Mouse (Mus musculus) testis, postnatal 14 days (tissue): ENCODE measurements at regions not wholly inside any gene's neighbourhood (a gene's known extent, or its start where the extent isn't known, plus 50 kb on each side); places are given as distances from the start of the nearest gene placed in this dataset.

Source experiments
- DNase-seq: peaks from one replicate; pipeline ENCODE4 v3.0.0; 2021; ENCODE audit warnings: low spot score

DNA sequence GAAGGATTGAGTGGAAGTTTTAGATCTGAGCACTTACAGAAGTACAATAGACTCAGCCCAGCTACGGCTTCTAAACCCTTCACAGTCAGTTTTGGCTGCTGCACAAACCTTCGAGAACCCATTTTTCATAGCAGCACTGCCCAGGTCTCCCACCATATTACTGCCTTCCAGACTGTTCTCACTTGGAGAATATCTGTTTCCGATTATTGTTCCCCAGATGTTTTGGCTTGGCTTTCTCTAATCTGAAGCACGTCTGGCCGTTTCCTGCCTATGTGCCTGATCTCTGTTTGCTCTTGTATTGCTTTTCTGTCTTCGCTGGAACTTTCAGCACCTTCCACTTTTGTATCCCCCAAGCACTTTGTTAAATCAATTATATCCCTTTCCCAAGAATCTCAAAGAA is 368.0 kb downstream of the Mllt3 start:
- DNase-seq, result no peak

DNA sequence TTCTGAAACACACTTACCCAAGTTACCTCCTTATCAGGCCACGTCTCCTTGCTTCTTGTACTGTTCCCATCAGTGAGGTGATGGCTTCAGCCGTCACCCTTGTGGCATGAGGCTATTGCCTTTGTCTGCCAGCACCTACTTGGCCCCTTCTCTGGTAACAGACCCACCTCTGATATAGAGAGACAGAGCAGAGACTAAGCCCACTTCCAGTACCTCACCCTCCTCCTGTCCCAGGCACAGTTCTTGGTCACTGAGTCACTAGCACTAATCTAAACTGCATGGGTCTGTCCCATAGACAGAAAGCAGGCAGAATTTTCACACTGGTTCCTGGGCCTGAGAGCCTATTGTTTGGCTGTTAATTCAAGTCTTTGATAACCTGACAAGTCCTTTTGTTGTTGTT is 370.3 kb downstream of the Mllt3 start:
- DNase-seq, result no peak

DNA sequence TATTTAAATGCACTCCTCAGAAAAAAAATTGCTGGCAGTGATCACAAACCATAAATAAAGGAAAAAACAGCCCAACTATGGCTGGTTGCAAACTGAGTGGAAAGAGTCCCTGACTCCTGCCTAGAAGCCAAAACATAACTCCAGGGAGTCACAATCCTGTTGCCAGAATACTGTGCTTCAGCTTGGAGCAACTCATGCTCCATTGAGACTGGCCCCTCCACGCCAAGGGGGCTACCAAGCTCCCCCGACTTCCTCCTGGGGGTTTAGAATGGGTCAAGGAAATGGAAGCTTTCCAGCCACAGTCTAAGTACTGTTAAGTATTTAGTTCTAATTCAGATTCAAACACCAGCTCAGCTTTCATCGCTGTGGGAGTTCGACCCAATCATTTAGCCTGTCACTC is 374.8 kb downstream of the Mllt3 start:
- DNase-seq, result no peak

DNA sequence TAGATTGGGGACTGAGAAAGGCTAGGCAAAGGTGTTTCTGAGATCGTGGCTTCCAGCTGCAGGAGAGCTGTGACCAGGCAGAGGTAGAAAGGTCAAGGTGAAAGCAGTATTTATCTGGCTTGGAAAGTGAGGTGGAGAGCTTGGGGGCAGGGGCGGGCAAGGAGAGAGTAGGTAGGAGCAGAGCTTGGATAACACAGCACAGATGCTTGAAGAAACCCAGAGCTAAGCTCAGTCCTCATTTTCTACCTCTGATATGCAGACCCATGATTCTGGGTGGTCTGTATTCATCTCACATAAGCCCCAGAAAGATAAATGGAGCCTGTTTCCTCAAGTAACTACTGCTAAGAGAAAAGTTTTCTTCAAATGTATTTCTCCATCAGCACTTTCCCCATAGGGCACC is 375.3 kb downstream of the Mllt3 start:
- DNase-seq, result no peak

DNA sequence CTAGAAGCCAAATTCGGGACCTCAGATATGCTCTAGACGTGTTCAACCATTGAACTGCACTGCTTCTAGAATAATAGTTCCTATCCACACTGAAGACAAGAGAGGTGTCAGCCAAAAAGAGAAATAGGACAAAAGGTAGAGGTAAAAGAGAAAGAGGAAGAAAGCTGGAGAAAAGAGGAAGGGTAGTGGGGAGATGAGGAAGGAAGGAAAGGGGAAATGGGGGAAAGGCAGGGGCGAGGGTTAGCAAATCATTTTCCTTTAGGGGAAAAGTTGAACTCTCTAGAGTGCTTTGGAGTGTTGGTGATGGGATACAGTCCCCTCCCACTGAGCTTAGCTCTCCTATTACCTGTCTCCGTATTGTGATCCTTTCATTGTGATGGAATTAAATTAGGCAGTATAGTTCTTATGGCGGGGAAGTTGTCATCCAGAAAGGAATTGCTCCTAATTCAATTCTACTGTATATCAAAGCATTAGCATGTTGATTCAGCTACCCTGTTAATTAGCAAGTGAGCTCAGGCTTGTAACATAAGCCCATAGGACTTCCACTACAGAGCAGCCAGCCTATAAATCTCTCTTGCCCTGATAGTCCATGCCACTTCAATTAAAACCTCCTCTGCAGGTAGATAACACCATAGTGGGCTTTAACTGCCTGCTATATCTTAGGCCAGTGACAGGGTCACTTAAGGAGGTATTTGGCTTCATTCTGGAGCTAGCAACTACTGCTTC is 379.6 kb downstream of the Mllt3 start:
- DNase-seq, result no peak

DNA sequence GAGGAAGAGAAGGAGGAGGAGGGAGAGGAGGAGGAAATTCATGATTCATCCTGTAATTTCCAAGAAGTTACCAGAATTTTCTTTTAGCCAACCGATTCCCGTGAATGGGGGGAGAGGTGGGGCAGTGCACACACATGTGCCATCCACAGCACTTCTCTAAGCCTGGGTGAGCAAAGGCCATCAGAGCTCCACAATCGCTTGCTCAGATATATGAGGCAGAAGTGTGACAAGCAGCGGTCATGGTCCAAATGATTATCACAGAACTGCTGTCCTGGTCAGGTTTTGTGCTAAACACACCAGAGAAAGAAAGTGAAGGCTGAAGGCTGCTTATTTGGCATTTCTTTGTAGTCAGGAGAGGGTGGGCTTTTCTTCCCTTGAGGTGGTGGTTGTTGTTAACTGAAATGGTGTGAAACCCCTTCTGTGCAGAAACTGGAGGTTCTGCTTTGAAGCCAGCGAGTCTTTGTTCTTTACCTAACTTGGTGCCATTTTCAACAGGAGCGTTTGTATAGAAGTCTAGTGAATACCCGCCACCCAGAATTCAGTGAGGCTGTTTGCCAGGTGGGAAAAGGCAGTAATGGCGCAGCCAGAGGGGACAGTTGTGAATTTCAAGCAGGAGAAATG is 380.7 kb downstream of the Mllt3 start:
- DNase-seq, result no peak

DNA sequence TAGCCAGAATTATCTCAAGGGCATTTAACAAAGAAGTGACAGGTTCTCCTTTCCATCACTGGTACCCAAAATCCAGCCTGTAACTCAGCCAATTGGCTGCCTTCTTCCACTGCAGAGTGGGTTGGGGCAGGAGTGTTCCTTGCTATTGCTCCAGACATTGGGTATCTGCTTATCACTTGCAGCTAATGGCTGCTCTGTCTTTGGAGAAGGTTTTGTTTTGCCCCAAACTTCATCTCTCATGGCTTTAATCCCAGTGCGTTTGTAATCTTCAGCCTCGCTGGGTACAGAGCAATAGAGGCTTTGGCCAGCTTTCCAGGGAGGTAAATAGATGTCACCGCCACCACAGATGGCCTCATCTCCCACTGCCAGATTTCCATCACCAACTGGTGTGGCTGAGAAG is 381.9 kb downstream of the Mllt3 start:
- DNase-seq, result no peak

DNA sequence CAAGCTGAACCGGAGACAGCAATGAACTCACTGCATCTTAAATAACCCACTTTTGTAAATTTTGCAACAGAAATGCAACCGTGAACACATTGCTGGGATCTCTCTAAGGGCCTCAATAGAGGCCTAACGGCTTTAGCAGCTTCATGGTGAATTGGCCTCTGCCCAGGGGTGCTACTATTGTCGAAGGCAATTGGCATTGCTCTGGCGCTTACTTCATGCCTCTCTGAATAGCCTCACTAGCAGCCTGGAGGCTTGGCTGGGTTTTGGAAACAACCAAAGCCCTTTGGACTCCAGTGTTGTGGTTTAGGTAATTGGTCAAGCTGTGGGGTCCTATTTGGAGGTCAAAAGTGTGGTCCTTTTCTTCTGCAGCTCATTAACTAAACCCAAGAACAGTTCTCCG is 382.3 kb downstream of the Mllt3 start:
- DNase-seq, result no peak

DNA sequence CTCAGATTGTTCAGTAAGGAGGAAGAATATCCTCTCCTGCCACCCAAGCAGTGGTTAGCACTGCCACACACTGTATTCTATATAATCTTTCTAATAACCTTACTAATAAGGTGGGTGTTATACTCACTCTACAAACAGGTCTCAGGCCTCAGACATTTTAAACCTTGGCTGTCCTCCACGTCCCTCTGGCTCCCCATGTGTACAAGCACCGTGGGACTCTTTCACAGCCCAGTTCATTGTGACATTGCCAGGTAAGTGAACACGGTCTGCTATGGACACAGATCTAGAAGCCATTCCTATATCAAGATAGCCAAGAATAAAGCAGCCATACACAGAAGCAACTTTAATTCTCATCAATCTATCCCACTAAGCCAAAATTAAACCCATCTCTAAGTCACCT is 382.8 kb downstream of the Mllt3 start:
- DNase-seq, result no peak

DNA sequence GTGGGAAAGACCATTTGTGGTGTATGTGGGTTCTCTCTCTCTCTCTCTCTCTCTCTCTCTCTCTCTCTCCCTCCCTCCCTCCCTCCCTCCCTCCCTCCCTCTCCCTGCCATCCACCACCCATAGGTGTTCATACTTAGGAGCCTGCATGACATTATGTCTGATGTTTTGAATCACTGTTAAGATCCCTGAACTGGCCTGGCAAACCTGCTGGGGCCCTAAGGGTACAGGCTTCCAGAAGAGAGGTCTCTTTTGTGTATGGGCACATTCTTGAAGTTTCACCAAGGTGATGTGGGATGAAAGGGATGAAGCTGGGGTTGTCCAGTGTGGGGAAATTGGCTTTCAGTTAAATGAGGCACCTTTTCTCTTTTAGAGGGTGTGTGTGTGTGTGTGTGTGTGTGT is 384.2 kb downstream of the Mllt3 start:
- DNase-seq, result no peak

DNA sequence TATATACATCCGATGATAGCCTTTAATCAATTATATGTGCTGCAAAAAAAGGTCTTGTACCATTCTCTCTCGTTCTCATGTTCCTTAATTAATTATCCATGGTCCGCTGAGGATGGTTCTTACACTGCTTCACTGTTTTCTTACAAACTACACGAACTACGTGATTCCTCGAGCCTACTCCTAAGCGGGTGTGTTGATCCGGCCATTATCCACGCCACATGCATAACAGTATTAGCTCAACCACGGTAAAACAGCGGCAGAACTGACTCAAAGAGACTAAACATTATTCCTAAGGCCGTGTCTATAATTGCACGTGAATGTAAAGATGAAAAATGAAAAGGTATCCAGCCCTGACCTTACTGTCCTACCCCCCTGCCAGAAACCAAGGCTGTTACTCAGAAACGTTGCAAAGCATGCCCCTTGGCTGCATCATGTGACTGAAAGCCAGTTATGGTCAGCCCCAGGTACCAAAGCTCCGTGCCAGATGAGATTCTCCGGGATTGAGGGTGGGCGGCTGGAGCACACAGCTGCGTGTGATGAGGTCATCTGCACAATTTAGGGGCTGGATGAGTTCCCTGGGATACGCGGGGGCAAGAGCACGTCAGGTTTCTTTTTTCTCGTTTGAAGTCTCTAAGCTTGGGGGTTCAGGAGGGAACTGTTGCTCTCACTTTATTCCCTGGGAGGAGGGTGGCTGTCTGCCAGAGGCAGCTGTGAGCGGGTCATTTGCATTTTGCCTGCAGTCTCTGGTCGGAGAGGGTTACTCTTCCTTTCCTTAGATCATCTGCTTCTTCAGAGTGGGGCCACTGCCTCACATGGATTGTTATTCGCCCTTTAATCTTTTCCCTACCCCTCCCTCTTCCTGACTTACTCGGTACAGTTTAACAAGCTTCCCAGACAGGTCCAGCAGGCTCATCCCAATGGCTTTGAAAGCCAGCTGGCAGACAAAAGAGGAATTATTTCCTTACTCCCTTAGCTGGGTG is 384.9 kb downstream of the Mllt3 start:
- peak; percentile 8 for DNase-seq

DNA sequence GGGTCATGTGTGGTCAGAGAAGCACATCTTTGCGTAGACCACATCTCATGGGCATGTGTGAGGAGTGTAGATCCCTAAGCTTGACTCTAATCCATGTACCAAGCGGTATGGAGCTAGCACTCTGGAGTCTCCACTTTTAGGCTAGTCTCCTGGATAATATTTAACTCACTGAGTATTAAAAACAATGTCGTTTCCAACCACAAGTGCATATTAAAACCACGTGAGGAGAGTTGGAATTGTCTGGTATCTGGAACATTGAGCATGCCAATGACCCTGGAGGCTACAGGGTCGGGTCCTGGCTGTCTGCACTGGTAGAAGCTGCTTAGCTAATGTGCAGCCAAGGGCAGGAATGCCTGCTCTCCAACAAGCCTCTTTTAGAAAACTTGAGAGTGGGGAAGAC is 391.2 kb downstream of the Mllt3 start:
- DNase-seq, result no peak

DNA sequence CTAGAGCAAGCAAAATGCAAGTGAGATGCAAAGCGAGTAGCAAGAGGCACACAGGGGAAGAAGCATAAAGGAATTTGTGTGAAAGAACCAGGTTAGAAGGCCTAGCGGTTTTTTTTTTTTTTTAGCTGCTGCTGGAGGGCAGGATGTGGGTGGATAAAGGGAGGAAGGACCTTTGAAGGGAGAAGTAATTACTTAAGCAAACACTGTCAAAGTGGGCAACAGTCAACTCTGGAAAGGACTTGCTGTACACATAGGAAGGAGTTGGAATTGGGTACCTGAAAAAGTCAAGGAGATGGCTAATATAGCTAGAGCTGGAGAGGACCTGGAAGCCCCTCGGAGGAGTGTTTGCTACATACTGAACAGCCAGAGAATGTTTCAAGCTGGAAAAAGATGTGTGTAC is 391.6 kb downstream of the Mllt3 start:
- no peak for DNase-seq

DNA sequence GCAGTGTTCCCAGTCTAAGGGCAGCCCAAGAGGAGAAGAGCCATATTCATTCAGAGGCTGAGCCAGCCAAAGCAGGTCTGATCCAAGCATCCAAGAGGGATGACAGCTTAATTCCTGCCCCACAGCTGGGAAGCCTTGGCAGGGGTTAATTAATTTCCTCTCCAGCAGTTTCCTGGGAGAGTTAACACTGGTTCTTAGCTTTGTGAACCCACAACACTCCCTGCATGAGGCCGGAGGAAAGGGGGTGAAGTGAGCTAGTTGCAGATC is 394.9 kb downstream of the Mllt3 start:
- no peak for DNase-seq

DNA sequence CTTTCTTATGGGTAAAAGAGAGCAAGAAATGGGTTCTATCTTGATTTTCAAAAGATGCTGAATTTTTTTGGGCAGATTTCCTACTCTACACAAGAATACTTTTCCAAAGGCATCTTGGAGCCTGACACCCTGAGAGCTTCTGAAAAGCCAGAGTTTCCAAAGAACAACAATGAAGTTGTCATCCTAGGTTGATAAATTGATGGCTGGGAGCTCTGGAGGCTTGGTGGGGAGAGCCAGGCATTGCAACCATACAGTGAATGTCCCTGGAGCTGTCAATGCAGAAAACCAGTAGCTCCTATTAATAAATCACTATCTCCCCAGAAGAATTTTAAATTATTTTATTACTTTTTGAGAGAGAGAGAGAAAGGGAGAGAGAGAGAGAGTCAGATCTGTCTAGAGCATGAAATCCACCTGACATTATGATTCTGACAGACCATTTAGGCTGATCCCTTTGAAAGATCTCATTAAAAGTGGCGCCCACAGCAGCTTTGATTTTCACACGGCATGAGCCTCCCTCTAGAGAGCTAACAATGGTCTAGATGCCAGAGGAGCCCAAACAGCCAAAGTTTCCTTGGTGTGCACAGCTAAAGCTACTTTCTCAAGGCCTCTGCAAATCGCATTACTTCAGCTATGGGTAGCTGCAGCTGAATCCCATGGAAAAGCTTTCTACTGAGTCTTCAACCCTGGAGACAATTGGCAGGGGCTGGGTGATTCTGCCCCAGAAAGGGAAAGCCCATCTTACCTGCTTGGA is 395.4 kb downstream of the Mllt3 start:
- no peak for DNase-seq

DNA sequence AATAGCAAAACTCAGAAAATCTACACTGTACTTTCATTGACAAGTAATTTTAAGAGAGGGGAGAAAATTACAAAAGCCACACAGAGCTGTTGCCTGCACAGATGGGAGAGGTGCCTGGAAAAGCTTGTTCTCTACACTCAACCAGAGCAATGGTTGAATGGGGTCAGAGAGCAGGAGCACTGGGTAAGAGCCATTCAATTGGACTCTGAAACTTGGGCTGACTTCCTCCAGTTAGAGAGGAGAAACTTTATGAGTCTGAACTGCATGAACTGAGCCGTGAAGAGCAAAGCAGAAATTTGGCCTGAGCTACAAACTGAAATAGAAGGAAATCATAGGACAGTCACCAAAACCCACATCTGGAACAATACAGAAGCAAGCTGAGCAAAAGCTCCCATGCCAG is 380.8 kb upstream of the Slc24a2 start:
- DNase-seq, result no peak

DNA sequence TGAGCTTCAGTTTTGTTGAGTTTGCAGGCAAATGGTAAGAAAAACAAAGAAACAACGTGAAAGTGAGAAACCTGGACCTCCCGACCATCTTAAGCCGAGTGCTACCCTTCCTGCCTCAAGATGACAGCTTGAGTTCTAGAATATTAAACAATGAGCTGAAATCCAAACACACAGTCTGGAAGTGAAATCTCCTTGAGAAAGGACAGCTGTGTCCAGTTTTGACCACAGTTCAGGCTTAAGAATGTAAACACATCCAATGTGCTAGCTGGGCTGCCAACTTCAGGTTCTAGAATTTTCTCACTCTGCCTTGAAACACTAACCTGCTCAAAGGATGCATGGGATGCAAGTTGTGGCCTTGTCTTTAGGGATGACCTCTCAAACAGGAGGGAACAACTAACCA is 363.4 kb upstream of the Slc24a2 start:
- no peak for DNase-seq

DNA sequence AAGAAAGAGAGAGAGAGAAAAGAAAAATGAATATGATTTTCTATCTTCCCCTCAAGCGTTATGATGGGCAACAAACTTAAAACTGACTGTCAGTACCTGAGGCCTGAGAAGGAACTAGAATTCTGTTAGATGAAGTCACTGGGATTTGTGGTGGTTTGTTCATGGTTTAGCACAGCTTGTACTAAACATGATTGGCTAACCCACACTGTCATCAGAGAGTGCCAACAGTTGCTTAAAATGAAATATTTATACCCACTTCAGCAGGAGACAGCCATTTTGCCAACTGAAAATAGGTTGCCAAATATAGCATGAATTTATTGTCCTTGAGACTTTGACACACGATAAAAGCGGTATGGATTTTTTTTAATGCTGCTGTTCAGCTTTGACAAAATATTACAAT is 360.5 kb upstream of the Slc24a2 start:
- no peak for DNase-seq

DNA sequence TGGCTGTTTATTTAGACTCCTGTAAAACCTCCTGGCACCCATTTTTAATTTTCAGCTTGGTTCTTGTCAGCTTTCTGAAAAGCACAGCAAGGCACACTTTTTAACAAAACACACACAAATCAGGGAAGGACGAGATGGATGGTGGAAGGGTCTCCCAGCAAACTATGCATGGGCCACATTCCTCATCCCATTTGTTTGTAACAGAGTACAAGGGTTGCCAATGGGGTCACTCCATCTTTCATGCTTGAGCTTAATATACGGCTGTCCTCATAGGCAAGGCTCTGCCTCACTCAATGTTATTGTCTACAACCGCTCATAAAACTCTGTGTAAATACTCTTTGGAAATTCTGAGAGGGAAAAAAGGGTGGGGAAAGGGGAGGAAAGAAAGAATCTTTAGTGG is 347.9 kb upstream of the Slc24a2 start:
- DNase-seq, result no peak

DNA sequence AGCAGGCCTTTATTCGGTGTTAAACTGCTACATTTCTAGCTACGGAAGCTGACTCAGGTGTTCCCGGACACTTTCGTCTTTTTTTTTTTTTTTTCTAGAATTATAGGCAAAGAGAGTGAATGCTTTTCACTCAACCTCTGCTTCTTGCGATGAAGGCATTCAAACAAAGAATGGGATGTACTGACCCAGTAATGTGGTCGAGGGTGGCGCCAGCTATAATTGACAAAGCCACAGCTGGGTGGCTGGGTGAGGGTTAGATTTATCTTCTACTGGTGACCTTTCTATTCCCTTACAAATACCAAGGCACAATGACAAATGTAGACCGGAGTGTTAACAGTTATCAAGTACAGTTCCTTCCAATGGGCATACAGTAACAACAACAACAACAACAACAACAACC is 340.7 kb upstream of the Slc24a2 start:
- no peak for DNase-seq

DNA sequence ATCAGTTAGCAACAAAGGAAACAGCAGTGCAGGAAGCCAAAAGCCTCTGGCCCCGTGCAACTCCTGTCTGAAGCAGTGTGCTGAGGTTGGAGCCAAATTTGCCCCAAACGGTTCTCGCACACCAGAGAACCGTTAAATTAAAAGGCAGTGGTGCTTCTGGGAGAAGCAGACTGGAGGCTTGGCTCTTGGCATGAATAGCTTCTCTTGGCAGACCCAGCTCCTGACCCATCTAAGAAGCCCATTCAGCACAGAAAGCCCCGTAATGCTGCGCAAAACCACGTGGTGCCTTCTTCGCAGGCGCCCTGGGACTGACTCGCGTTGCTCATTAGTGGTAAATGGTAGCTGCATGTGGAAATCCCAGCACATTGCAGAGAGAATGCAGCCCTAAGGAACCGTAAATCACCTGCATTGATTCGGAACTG is 340.2 kb upstream of the Slc24a2 start:
- peak; percentile 5 for DNase-seq

DNA sequence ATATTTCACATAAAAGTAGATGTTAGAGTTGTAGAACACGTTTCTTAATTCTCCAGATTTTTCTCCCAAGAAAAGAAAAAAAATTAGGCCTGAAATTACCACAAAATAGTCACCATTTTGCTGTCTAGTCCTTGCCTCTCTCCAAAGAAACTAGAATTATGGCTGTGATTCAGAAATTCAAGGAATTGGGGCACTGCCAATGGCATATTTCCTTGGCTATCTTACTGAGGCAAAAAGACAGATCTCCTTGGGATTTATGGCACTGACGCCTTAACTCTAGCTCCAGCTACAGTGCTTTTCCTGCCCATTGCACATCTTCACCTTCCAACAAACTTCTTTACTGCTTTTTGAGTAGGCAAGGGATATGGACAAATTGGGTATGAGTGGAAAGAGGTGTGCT is 336.3 kb upstream of the Slc24a2 start:
- DNase-seq, result no peak

DNA sequence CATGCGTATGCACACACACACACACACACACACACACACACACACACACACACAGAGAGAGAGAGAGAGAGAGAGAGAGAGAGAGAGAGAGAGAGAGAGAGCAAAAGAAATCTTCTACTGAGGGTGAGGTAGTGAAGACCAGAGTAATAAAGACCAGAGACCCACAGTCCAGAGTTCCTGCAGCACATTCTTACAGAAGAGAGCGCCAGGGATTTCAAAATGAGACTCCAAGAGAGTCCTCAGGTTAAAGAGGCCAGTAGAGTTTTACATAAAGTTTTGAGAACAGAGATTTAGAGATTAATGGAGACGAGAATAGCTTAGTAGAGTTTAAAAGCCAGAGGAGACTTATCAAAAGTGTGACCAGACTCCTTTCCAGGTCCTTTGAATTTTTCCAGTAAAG is 324.6 kb upstream of the Slc24a2 start:
- DNase-seq, result no peak
